Comparison of ENCODE assay signal across 25 mouse cellular contexts in genomic region chr7:68337080-68337781, GRCm38 (mm10).
DNase-seq lines count a peak whose midpoint lies in the region; ATAC-seq and TF ChIP-seq lines count a peak whose summit lies in the region.
"Had no signal": no experiment of that assay in that cellular context is flagged by ENCODE, and none has a peak within 500 bp of the region (broad histone marks: within the 10 kb centered on the region; RNA-seq: fewer than 3 reads in every experiment).

No protein-coding gene starts in this region.

- H3K9ac ChIP-seq in heart, postnatal 0 days (replicated peaks; ENCODE audit: low read depth, low read length): no peak overlapping the region
- no peak overlapping the region for H3K9ac ChIP-seq in kidney, embryonic 15.5 days
- H3K9ac ChIP-seq in lung, embryonic 16.5 days (ENCODE audit: low read length): no peak overlapping the region
- H3K9ac ChIP-seq: embryonic facial prominence, embryonic 13.5 days; forebrain, embryonic 15.5 days; hindbrain, embryonic 12.5 days; limb, embryonic 15.5 days; liver, embryonic 14.5 days; neural tube, embryonic 12.5 days had no signal

- H3K79me2 ChIP-seq in myocyte (ENCODE audit: control insufficient read depth, insufficient read depth): no peaks in the 10 kb centered on the region

- TF ChIP-seq CTCF in heart, postnatal 0 days (IDR thresholded peaks at IDR 0.05; ENCODE audit: low read depth): no peak

- no peaks in the 10 kb centered on the region for H3K4me1 ChIP-seq in heart, postnatal 0 days (ENCODE audit: control insufficient read depth, insufficient read depth)
- 0 out of 2 replicates have a peak, but pooled peaks cover 5% of the 10 kb centered on the region for H3K4me1 ChIP-seq in kidney, embryonic 15.5 days
- H3K4me1 ChIP-seq in lung, embryonic 16.5 days (replicated peaks; ENCODE audit: control insufficient read depth, insufficient read depth, low read length): no peaks in the 10 kb centered on the region; the same call in 1 of the 2 replicates
- H3K4me1 ChIP-seq: forebrain, embryonic 15.5 days; hindbrain, embryonic 12.5 days; limb, embryonic 15.5 days; neural tube, embryonic 12.5 days had no signal

- no peak for ATAC-seq in heart, postnatal 0 days (ENCODE audit: insufficient read depth, low read depth)
- no peak for ATAC-seq in kidney, embryonic 15.5 days (replicated peaks; ENCODE audit: low FRiP score)
- peak; percentile 94 for ATAC-seq in lung, embryonic 16.5 days (ENCODE audit: low read depth)
- ATAC-seq: forebrain, embryonic 15.5 days had no signal

- H3K36me3 ChIP-seq in heart, postnatal 0 days (replicated peaks; ENCODE audit: control insufficient read depth, insufficient read depth, low read length): no peaks in the 10 kb centered on the region
- H3K36me3 ChIP-seq in kidney, embryonic 15.5 days: no peaks in the 10 kb centered on the region
- H3K36me3 ChIP-seq in lung, embryonic 16.5 days (ENCODE audit: control insufficient read depth, insufficient read depth, low read length): no peaks in the 10 kb centered on the region
- H3K36me3 ChIP-seq in myocyte (ENCODE audit: control insufficient read depth, insufficient read depth): no peaks in the 10 kb centered on the region
- H3K36me3 ChIP-seq: embryonic facial prominence, embryonic 13.5 days; forebrain, embryonic 15.5 days; hindbrain, embryonic 12.5 days; limb, embryonic 15.5 days; neural tube, embryonic 12.5 days had no signal

- TF ChIP-seq EP300 in heart, postnatal 0 days (IDR thresholded peaks at IDR 0.05; ENCODE audit: low read depth): no peak

- no peaks in the 10 kb centered on the region for H3K9me3 ChIP-seq in heart, postnatal 0 days (replicated peaks; ENCODE audit: control insufficient read depth, low read length)
- 0 out of 2 replicates have a peak, but pooled peaks cover 4% of the 10 kb centered on the region for H3K9me3 ChIP-seq in kidney, embryonic 15.5 days (replicated peaks)
- H3K9me3 ChIP-seq in lung, embryonic 16.5 days (ENCODE audit: control insufficient read depth, low read length): no peaks in the 10 kb centered on the region
- H3K9me3 ChIP-seq: embryonic facial prominence, embryonic 13.5 days; forebrain, embryonic 15.5 days; hindbrain, embryonic 12.5 days; limb, embryonic 15.5 days; neural tube, embryonic 12.5 days had no signal

- DNase-seq in heart, postnatal 0 days (ENCODE audit: low spot score): peak; percentile 13
- no peak for DNase-seq in heart, adult 9 months (ENCODE audit: low spot score in 2 of 2)
- peak; percentile 59 for DNase-seq in kidney, postnatal 10 days
- DNase-seq in lung, postnatal 36 days: no peak
- DNase-seq in left cerebral cortex, postnatal 36 days (ENCODE audit: low spot score in 2 of 2): no peak
- DNase-seq: adrenal gland, postnatal 10 days; cerebellum, adult 18-20 months; cerebellum, postnatal 25 days; gastrocnemius, postnatal 36 days; heart, postnatal 14 days; kidney, postnatal 25 days; midbrain, embryonic 14.5 days; retina, postnatal 1 day; right cerebral cortex, postnatal 25 days; thymus, postnatal 14 days had no signal

- intact Hi-C loops in left cerebral cortex, postnatal 36 days (cut with DNase I): no loop called here

- no peak overlapping the region for H3K4me2 ChIP-seq in heart, postnatal 0 days (ENCODE audit: low read depth, low read length)
- no peak overlapping the region for H3K4me2 ChIP-seq in kidney, embryonic 15.5 days
- H3K4me2 ChIP-seq in lung, embryonic 16.5 days (ENCODE audit: low read depth, low read length): no peak overlapping the region
- peak overlapping the region; percentile 52 for H3K4me2 ChIP-seq in myocyte (ENCODE audit: low read depth)
- H3K4me2 ChIP-seq: embryonic facial prominence, embryonic 13.5 days; forebrain, embryonic 15.5 days; heart, embryonic 11.5 days; hindbrain, embryonic 12.5 days; limb, embryonic 15.5 days; neural tube, embryonic 12.5 days had no signal

- no peak overlapping the region for H3ac ChIP-seq in myocyte (ENCODE audit: control insufficient read depth, insufficient read length)

- H3K27me3 ChIP-seq in heart, postnatal 0 days (ENCODE audit: control insufficient read depth, insufficient read depth, low read length): no peaks in the 10 kb centered on the region
- H3K27me3 ChIP-seq in kidney, embryonic 15.5 days: no peaks in the 10 kb centered on the region
- no peaks in the 10 kb centered on the region for H3K27me3 ChIP-seq in lung, embryonic 16.5 days (ENCODE audit: control insufficient read depth, insufficient read depth, low read depth, low read length)
- no peaks in the 10 kb centered on the region for H3K27me3 ChIP-seq in myocyte (ENCODE audit: control insufficient read depth, insufficient read depth, insufficient read length)
- H3K27me3 ChIP-seq: embryonic facial prominence, embryonic 13.5 days; forebrain, embryonic 15.5 days; hindbrain, embryonic 12.5 days; limb, embryonic 15.5 days; neural tube, embryonic 12.5 days had no signal

- no peak overlapping the region for H3K27ac ChIP-seq in heart, postnatal 0 days (ENCODE audit: low read depth)
- no peak overlapping the region for H3K27ac ChIP-seq in kidney, embryonic 15.5 days
- peak overlapping the region; percentile 31 for H3K27ac ChIP-seq in lung, embryonic 16.5 days (ENCODE audit: low read length)
- H3K27ac ChIP-seq: embryonic facial prominence, embryonic 13.5 days; forebrain, embryonic 15.5 days; hindbrain, embryonic 12.5 days; limb, embryonic 15.5 days; liver, embryonic 14.5 days; neural tube, embryonic 12.5 days had no signal

- 51% methylated on average over 8 of the region's 8 CpGs for WGBS in heart, postnatal 0 days
- WGBS in kidney, embryonic 15.5 days: 60% methylated on average over 8 of the region's 8 CpGs
- 46% methylated on average over 8 of the region's 8 CpGs for WGBS in lung, embryonic 16.5 days

- no peak overlapping the region for H3K4me3 ChIP-seq in heart, postnatal 0 days (ENCODE audit: low read depth, low read length)
- H3K4me3 ChIP-seq in kidney, embryonic 15.5 days (replicated peaks): no peak overlapping the region
- H3K4me3 ChIP-seq in lung, embryonic 16.5 days (ENCODE audit: low read length): no peak overlapping the region
- no peak overlapping the region for H3K4me3 ChIP-seq in myocyte
- H3K4me3 ChIP-seq: embryonic facial prominence, embryonic 13.5 days; forebrain, embryonic 15.5 days; hindbrain, embryonic 12.5 days; limb, embryonic 15.5 days; neural tube, embryonic 12.5 days had no signal

- TF ChIP-seq POLR2A in myocyte (IDR thresholded peaks at IDR 0.05; ENCODE audit: insufficient read length, low read depth): no peak

TF ChIP-seq in myocyte, 11 proteins besides CTCF, POLR2A, EP300 and RAD21:
- no peak for TF ChIP-seq MYOG (IDR thresholded peaks at IDR 0.05; ENCODE audit: control insufficient read depth in 1 of 3, insufficient read depth in 1 of 3, insufficient read length in 2 of 3, low read depth in 2 of 3)
- TF ChIP-seq MYOD1 (IDR thresholded peaks at IDR 0.05; ENCODE audit: control insufficient read depth in 1 of 3, insufficient read length in 2 of 3, low read depth in 2 of 3): peak in 2 of 3 experiments; percentile 51 to 78
TF ChIP-seq in myocyte: peak in this region for 1.

Comparison
In these comparisons a context has a peak if more than half of its experiments do, and no peak if none do; other contexts are left out.
1. DNase-seq: peak in heart, postnatal 0 days (single experiment) and kidney, postnatal 10 days (single experiment); none in heart, adult 9 months (0 of 2), lung, postnatal 36 days (single experiment) and left cerebral cortex, postnatal 36 days (0 of 2).